Mouse (Mus musculus) cerebellum, postnatal 25 days (tissue): ENCODE measurements around the gene Gabrg3.

Experiments
- DNase-seq, 2 experiments: peaks; one replicate each; pipeline ENCODE4 v3.0.0; 2021; ENCODE audit warnings: mixed read lengths in 2 of 2

The Gabrg3 gene

DNA sequence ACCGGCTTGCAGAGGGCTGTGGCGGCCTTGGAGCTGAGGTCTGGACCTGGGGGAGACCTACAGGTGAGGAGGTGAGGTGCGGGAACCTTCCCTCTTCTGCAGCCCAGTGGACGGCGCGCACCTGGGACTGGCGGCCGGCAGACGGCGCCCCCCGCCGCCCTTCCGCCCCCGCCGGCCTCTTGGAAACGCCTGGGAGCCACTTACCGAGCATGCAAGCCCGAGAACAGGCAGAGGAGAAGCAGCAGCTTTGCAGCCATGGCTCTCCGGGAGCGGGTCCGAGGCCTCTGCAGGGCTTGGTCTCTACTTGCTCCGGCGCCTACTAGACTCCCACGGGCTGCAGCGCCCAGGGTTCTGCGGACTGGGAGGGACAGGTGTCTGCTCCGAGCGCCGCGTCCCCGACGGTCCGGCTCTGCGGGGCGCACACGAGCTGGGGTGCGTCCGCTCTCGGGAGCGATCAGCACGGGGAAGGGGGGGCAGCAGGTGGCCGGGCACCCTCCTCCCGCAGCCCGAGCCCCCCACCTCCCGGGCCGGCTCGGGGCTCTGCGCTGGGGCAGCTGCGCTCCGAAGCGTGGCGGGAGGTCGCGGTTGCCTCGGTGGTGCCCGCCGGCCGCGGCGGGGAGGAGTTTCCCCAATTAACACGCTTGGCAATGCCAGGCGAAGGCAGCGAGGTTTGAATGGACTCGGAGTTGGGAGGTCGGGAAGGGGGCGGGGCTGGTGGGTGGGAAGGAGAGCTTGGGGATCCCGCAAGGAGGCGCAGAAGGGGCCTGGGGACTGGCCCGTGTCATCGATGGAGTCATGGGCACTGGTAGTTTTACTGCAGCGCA is at the start of gene Gabrg3:
Gene Gabrg3 (minus strand): TSS at position 672 of the 824 bp plus-strand sequence.
- DNase-seq, result peak; percentile 20 to 30

DNA sequence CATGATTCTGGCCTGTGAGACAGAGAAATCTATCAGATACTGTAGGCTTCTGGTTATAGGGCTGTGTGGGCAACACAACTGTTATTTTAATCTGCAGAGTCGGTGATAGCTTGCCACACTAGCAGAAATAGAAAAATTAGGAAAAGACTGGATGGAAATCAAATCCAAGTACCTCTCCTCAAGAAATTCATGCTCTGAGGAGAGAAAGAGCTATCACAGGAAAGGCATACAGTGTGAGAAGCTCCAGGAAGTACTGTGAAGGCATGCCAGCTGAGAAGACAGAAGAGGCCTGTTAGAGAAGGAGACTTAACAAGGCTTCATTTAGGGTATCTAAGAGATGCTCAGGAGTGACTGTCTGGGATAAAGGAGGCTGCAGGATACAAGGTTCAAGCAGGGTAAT is 35.7 kb upstream of the Gabrg3 start:
- DNase-seq, result no peak

DNA sequence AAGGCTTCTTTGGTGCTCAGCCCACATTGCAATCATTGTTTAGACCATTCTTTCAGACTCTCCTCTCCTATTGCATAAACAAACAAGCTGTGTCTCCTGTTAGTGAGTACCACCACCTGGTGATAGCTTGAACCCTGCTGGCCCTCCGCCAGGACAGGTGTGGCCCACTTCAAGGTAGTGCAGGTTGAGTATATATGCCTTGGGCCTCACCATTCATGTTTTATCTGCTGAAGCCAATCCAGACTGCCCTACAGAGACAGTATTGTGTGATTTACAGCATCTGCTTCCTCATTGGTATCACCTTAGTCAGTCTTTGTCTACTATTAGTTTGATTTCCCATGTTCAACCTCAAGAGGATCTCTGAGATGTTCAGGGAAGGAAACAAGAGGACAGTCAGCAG is 34.1 kb upstream of the Gabrg3 start:
- no peak for DNase-seq

DNA sequence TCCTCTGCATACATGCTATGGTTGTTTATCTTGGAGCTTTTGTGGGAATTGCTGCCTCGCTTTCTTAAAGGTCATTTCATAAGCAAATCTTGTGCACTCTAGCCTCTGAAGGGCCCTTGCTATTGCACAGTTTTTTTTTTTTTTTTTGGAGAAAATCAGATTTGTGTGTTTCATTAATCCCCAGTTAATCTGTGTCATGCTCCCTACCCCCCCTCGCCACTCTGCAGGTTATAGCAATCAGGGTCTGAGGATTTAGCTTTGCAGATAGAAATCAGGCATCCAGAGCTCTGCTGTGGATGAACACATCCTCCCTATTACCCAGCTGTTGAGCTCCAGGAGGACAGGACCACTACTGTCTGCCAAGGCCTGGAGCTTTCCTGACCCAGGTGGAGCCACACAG is 32.4 kb upstream of the Gabrg3 start, which contains the start of gene Gabrb3:
Gene Gabrb3 (plus strand): TSS at position 301 of the 400 bp plus-strand sequence.
- no peak for DNase-seq

DNA sequence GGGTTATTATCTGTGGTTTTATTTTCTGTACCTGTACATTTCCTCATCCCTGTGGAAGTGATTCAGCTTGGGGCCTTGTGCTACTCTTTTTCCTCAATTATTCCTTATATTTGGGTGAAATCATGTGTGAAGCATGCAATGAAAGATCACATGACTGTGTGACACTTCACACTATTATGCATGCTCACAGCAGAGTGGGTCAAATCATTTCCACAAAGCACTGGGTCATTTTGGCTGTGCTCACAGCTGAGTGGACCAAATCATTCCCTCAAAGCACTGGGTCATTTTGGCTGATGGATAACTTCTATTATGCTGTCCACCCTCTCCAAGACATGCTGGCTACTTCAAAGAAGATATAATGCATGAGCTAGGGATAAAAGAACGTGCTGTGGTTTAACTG is 25.9 kb upstream of the Gabrg3 start:
- DNase-seq, result no peak

DNA sequence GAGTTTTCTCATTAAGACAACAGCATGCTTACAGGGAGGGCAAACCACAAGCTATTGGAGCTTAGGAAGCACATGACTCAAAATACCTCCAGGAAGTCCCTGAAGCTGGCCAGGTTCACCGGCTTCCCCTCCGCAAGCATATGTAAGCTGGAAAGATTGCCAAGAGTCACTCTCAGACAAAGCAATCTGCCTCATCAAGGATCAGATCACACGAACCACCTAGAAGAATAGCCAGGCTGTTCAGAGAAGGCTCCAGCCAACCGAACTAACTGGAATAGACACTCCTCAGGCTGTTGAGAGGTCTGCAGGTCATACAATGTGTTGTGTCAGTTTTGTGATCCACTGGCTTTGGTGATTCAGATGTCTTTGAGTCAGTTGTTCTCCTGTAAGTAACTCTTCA is 24.2 kb upstream of the Gabrg3 start:
- DNase-seq, result no peak

DNA sequence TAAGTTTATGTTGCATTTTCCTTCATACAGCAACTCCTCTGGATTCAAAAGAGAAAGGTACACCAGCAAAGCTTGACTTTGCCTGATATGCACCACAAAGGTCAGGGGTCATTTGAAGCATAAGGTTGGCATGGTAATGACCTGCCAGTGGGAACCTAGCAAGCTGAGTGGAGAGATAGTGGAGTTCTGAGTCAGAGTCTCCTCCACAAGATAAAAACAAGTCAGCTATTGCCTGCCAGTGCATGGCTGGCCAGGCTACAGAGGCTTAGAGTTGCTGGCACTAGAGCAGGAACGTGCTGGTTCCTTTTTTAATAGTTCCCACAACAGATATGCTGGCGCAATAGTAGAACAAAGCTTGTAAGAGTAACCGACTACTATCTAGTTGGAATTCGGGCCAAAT is 6.6 kb upstream of the Gabrg3 start:
- DNase-seq, result no peak

DNA sequence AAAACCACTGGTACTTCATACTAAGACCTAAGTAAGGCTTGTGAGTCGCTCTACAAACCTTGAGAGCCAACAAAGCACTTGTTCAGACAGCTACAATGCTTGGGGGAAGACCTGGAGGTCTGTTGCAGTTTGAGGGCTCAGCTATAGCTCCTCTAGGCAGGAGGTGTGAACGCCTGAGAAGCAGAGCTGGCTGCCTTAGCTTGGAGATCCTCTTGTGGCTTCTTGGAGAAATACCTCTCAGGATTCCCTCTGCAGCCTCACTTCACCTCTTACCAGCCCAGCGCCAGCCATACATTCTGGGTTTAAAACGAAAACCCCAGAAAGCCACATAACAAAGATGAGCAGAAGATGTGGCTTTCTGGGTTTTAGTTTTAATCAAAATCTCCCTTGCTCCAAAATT is 3.1 kb upstream of the Gabrg3 start:
- DNase-seq, result no peak

DNA sequence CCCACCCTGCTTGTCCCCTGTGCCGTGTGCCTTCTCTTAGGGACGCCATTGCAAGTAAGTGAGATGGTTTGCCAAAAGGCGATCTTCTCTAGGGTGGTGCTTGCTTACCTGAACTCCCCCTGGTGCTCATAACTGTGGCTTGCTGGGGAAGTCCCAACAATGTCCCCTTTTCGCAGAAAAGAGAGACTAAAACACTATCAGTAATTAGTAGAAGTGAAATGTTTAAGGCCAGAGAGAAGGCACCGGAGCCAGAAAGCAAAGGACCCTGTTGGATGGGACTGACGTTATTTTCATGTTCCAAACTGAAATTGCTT is 310 bp upstream of the Gabrg3 start:
- no peak for DNase-seq

DNA sequence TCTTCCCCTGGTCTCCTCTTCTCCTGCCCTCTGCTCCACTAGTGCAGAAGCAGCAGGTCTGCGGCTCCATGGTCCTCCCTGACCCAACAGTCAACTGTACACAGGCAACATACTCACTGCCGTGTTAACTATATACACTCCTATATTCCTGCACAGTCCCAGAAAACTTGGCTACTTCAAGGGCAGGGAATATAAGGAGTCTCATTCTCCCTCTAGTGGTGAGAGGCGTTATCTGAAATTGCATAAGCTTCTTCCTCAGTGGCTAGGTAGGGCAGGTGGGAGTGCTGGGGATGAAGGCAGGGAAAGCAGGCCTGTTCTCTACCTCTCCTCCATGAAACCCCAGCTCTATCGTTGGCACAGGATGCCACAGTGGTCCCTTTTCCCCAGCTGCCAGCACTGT is 2.9 kb downstream of the Gabrg3 start:
- DNase-seq, result peak; percentile 3 to 5

DNA sequence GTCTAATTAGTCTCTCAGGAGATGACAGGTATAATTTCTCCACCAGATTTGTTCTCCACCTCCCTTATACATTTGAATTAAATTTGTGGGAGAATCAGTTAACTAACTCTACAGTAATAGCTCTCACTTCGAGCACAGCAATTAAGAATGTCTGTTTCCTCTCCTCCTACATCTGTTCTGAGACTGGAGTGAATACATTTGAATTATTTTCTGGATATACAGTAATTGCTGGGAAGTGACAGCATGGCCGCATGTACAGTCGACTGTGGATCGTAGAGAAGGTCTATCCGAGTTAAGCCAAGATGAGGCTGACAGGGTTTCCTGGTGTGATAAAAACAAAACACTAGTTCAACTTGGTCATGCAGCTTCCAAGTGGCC is 21.0 kb downstream of the Gabrg3 start:
- DNase-seq, result no peak

DNA sequence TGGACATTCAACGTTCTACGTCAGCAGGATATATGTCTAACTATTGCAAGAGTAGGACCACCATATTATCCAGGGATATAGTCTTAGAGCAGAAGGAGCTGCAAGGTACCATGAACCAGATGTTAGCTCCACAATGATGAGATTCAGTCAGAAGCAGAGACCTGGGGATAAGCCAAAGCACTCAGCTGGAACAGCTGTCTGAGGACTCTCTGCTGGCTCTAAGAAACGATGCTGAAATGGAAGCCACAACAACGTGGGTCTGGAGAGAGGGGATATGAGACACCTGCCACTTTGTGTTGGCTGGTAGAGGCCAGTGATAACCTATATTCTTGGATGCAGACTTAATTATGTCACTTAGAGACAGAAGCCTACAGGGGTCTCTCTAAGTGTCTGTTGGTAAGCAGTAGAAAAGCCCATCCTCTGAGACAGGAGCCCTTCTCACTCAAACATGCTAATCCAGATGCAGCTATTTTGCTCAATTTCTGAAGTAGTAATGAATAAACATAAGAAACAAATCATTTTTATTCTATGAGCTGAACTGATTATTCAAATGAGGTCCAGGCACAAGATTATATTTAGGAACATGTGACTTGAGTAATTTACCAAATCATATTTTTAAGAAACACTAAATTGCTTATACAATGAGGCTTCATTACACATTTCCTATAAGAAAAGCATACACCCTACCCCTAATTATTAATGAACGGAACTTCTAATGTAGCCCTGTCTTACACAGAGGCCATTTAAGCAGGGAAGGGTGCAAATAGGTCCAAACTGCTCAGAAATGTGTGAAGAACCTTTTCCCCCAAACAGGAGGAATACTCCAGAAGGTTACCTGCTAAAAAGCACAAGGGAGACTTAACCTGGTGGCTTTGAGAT is 21.6 kb downstream of the Gabrg3 start:
- DNase-seq, result no peak

DNA sequence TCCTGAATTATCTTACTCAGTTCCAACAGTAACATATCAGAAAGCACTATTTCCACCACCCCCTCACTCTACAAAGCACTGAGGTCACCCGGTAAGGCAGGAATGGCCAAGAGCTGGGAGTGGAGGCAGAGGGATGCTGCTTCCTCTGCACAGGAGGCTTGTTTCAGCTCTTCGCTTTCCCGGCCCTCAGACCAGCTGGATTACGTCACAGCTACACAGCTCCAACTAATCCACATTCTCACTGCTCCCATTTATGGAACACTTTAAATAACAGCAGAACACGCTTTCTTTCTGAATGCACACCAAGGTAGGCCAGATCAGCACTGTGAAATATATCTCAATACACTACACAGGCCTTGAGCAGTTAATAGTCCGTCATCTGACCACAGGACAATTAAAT is 23.2 kb downstream of the Gabrg3 start:
- no peak for DNase-seq

DNA sequence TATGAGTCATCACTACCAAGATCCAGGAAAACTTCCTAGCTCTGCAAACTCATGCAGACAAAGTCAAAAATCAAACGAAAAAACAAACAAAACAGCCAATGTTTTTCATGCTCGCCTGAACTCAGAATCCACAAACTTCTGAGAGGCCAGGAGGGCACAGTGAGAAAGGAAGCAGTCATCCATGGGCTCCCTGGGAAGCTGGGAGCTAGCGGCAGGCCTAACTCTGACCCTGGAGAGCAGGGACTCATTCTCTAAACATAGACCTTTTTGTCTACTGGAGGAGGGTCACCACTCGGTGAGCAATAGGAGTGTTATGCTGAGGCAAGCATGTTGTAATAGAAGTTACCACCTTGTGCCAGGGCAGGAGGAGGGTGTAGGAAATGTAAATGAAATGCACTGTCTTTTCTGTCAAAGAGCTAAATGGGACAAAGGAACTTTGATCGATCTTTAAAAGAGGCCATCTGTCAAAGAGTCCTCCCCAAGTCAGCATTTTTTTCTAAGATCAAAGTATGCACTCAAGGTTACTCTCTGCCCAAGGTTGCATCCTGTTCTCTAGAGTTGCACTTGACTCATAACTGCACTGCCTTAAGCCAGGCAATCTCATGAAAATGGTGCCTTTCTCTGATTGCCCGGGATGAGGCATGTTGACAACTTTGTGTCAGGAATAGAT is 29.0 kb downstream of the Gabrg3 start:
- no peak for DNase-seq

DNA sequence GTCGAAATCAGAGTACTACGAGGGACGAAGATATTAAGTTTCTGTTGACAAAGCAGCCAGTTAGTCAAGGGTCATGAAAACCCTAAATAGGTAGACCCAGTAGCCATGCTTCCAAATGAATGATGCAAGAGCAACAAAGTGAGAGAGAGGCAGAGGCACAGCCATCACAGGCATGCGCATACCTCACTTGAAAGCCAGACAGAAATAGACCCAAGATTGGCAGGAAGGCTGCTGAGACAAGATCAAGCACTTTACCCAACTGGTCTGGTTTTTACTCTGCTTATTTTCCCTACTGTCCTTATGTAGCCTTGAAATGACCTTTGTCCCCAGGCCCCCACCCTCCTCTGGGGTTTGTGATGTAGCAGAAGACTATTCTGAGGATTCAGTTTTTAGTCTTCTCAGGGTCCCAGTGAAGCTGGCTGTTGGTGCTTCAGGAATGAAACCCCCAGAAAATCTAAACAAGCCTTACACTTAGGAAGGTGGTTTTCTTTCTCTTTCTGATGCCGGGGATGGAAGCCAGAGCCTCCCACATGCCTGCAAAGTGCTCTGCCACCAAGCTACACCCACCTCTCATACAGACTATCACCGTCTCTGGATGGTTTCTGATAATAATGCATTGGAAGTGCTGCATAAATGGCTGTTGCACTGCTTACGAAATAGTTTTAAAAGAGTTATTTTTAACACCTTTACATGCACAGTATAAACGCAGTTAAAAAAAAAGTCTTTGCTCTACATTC is 30.3 kb downstream of the Gabrg3 start:
- no peak for DNase-seq

DNA sequence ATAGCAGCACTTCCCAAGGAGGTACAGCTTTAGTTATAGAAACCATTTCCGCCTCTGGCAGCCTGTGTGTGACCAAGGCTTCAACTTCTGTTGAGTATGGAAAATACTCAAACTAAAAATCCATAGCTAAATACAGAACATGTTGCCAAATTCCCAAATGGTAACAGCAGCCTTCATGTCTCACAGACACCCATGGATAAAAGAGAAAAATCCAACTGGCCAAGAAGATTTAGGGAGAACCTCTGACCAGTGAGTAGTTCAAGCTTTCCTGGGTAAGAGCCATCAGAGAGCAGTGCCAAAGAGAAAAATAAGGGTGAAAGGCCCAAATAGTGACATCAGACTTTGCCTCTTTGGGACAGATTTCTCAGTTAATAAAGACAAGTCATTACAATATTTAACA is 38.2 kb downstream of the Gabrg3 start:
- DNase-seq, result no peak

DNA sequence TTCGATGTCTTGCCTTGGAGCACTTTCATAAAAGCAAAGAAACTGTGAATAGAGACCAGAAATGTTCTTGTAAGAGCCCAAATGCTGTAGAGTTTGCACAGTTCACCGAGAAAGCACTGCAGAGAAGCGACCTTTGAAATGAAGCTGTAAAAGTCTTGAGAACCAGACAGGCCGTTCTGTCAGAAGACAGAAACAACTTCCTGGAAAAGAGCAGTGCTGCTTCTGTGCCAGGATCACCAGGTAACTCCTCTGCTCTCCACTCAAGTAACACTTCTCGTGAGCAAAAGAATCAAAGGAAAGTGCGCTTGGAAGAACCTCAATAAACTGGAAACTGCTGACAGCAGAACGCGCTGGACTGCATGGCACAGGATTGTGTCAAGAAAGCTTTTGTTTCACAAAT is 45.1 kb downstream of the Gabrg3 start:
- DNase-seq, result no peak

DNA sequence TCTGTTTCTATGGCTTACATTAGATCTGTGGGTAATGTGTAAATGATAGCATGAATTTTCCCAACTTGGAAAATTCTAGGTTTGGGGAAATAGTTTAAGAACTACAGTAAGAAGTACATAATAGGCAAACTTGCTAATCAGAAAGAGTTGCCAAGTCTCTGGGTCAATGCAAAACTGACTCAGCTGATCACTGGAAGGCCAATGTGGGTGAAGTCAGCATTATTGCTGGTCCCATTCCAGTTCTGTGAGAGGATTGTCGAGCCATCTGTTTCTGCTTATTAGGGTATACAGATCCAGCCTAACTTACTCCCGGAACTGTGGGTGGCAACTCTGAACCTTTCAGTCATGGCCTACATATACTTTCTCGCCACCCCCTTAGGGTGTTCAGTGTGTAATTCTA is 55.8 kb downstream of the Gabrg3 start:
- no peak for DNase-seq

DNA sequence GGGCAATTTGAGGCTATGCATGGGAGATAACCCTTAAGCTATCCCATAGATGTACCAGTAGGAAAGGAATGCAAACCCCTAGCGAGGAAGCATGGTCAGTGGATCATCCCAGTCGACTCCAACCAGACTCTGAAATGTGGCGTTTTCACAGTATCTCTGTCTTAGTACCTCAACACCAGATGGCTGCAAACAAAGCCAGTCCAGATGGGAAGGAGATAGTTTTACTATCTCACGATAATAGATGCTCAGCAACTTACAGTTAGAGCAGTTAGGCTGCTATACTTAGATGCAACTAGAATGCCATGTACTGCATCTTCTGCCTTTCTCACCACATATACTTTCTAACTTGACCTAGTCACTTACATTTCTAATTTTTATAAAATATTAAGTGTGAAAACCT is 56.7 kb downstream of the Gabrg3 start:
- no peak for DNase-seq

DNA sequence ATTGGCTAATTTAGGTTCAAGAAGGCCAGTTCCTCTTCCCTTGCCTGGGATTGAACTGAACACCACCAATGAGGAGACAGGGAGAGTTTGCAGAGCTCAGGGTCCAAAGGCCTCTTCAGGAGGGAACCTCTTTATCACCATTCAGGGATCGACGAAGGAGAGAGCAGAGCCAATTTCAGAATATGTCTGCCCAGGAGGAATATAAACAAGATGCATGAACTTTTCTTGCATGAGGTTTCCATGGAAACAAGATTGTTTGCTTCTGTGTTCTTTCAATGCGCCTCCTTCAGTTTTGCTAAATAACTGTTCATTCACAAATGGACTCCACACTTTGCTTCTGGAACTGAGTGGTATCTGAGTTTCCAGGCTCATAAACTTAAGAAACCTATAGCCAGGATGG is 62.5 kb downstream of the Gabrg3 start:
- no peak for DNase-seq

DNA sequence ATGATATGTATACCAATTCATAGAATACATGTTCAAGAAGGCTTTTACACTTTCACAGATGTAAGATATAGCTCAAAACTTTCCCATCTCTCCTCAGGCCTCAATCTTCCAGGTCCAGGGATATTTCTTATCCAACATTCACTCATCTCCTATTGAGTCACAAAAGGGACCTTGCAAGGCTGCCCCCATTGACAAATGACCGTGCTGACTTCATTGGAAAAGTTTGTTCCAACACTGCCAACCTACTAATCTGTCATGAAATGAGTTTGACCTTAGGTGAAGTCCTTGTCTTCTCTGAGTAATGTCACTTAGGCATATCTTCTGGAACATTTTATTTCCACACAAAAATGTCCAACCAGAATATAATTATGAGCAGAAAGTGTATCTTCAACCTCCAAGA is 64.9 kb downstream of the Gabrg3 start:
- no peak for DNase-seq

DNA sequence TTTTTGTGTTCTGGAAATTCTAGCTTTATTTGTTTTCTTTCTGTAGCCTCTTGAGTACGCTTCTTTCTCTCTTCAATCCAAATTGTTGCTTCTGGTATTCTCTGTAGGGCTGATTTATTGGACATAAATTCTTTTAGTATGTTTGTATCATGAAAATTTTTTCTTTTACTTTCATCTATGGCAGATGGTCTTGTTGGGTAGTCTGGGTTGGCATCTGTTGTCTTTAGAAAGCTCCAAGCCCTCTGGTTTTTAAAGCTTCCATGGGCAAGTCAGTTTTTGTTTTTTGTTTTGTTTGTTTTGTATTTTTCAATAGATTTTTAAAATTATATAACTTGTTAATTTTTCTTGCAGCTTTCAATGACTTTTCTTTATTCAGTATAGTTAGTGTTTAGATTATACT is 72.0 kb downstream of the Gabrg3 start:
- no peak for DNase-seq

DNA sequence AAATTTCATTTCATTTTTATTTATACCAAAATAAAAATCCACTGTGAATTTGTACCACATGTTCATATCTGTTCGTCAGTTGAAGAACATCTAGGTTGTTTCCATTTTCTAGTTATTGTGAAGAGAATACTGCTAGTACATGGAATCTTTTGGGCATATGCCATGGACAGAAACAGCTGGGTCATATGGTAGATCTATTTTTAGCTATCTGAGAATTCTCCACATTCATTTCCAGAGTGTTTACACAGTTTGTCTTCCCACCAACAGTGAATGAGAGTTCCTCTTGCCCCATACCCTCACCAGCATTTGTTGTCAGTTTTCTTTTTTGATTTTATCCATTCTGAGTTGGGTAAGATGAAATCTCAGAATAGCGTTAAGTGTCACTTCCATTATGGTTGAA is 75.0 kb downstream of the Gabrg3 start:
- DNase-seq, result no peak
